Comparison of ENCODE assay signal across 8 mouse cellular contexts in the genomic region with DNA sequence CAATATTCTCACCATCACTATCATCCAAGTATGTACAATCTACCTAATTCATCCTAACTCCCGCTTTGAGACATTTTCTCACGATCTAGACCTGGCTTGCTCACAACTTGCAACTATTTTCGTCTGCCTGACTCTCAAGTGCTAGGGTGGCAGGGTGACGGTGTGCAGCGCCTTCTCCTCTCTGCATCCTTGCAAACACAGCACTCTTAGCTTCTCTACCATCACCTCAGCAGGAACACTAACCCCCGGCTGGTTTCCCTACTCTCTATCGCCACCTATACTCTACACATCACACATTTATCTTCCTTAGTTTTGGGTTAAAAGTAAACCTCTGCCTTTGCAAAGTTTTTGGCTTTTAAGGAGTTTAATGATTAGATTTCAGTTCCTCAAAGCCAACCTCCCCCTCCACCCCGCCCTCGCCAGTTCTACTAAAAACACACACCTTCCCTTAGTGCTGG.
DNase-seq lines count a peak whose midpoint lies in the region; ATAC-seq and TF ChIP-seq lines count a peak whose summit lies in the region.

No protein-coding gene starts in this region.

- TF ChIP-seq CTCF in cerebellum, adult 2 months (IDR thresholded peaks at IDR 0.05; ENCODE audit: borderline replicate concordance, insufficient read depth, low read depth, low read length) = peak; percentile 44; the same call in 1 of the 2 replicates
- TF ChIP-seq CTCF in forebrain, postnatal 0 days (IDR thresholded peaks at IDR 0.05; ENCODE audit: low read depth) = peak; percentile 80

- no peak overlapping the region for H3K27ac ChIP-seq in cerebellum, adult 2 months (ENCODE audit: insufficient read depth, low read length)
- no peak overlapping the region for H3K27ac ChIP-seq in forebrain, postnatal 0 days (ENCODE audit: low read depth, low read length)
- H3K27ac ChIP-seq in hindbrain, embryonic 16.5 days (ENCODE audit: low read depth, low read length) = peak overlapping the region; percentile 12; the same call in 1 of the 2 replicates
- peak overlapping the region; percentile 100; the same call in 1 of the 2 replicates for H3K27ac ChIP-seq in limb, embryonic 10.5 days
- H3K27ac ChIP-seq in midbrain, embryonic 11.5 days (ENCODE audit: low read depth, low read length) = no peak overlapping the region

- H3K9me3 ChIP-seq in forebrain, postnatal 0 days (ENCODE audit: low read length) = no peaks in the 10 kb centered on the region
- H3K9me3 ChIP-seq in hindbrain, embryonic 16.5 days (ENCODE audit: control insufficient read depth, low read length) = no peaks in the 10 kb centered on the region
- H3K9me3 ChIP-seq in limb, embryonic 10.5 days (replicated peaks) = no peaks in the 10 kb centered on the region
- no peaks in the 10 kb centered on the region for H3K9me3 ChIP-seq in midbrain, embryonic 11.5 days (ENCODE audit: control insufficient read depth, low read length)

- WGBS in cerebellum, adult 2 months = 22% methylated on average over 9 of the region's 9 CpGs
- WGBS in forebrain, postnatal 0 days = 28% methylated on average over 9 of the region's 9 CpGs
- WGBS in hindbrain, embryonic 16.5 days = 25% methylated on average over 9 of the region's 9 CpGs
- 26% methylated on average over 9 of the region's 9 CpGs for WGBS in limb, embryonic 10.5 days
- WGBS in midbrain, embryonic 11.5 days = 30% methylated on average over 9 of the region's 9 CpGs

- no peak overlapping the region for H3K4me3 ChIP-seq in cerebellum, adult 2 months (replicated peaks; ENCODE audit: insufficient read depth, low read depth, low read length)
- H3K4me3 ChIP-seq in forebrain, postnatal 0 days (ENCODE audit: low read depth, low read length) = no peak overlapping the region
- H3K4me3 ChIP-seq in hindbrain, embryonic 16.5 days (ENCODE audit: low read length) = no peak overlapping the region
- H3K4me3 ChIP-seq in limb, embryonic 10.5 days = no peak overlapping the region
- no peak overlapping the region for H3K4me3 ChIP-seq in midbrain, embryonic 11.5 days (ENCODE audit: low read depth, low read length)

- no peak overlapping the region for H3K9ac ChIP-seq in forebrain, postnatal 0 days
- no peak overlapping the region for H3K9ac ChIP-seq in hindbrain, embryonic 16.5 days (ENCODE audit: low read depth, low read length)
- 0 out of 2 replicates have a peak overlapping the region, but pooled peaks have one; percentile 12 for H3K9ac ChIP-seq in midbrain, embryonic 11.5 days (ENCODE audit: low read length)

- ATAC-seq in forebrain, postnatal 0 days = no peak; the same call in 1 of the 2 replicates
- no peak for ATAC-seq in hindbrain, embryonic 16.5 days
- ATAC-seq in midbrain, embryonic 11.5 days (ENCODE audit: low FRiP score) = no peak

- DNase-seq in layer of hippocampus, adult 11-12 months (ENCODE audit: low spot score) = peak; percentile 56
- no peak for DNase-seq in layer of hippocampus, adult 9-10 months (ENCODE audit: low spot score)
- DNase-seq in cerebellum, adult 2 months = peak; percentile 47 to 57
- peak; percentile 68 for DNase-seq in forebrain, postnatal 0 days
- peak; percentile 55 for DNase-seq in limb, embryonic 10.5 days (ENCODE audit: low spot score)
- DNase-seq in midbrain, embryonic 11.5 days (ENCODE audit: low spot score, missing footprints) = peak; percentile 92
- DNase-seq in spleen, postnatal 36 days (ENCODE audit: low spot score in 2 of 2) = peak; percentile 59 to 65

- no peak for TF ChIP-seq POLR2A in cerebellum, adult 2 months (IDR thresholded peaks at IDR 0.05; ENCODE audit: borderline replicate concordance, insufficient read depth, low read length)

- H3K36me3 ChIP-seq in forebrain, postnatal 0 days (ENCODE audit: insufficient read depth) = no peaks in the 10 kb centered on the region
- 0 out of 2 replicates have a peak, but pooled peaks cover 4% of the 10 kb centered on the region for H3K36me3 ChIP-seq in hindbrain, embryonic 16.5 days (ENCODE audit: control insufficient read depth, insufficient read depth, low read length)
- peaks cover 27% of the 10 kb centered on the region for H3K36me3 ChIP-seq in limb, embryonic 10.5 days
- no peaks in the 10 kb centered on the region; the same call in 1 of the 2 replicates for H3K36me3 ChIP-seq in midbrain, embryonic 11.5 days (ENCODE audit: control insufficient read depth, insufficient read depth, low read length)

- H3K27me3 ChIP-seq in cerebellum, adult 2 months (ENCODE audit: control insufficient read depth, insufficient read depth, low read length) = no peaks in the 10 kb centered on the region
- no peaks in the 10 kb centered on the region for H3K27me3 ChIP-seq in forebrain, postnatal 0 days (ENCODE audit: insufficient read depth, low read length)
- H3K27me3 ChIP-seq in hindbrain, embryonic 16.5 days (replicated peaks; ENCODE audit: control insufficient read depth, insufficient read depth, low read length) = no peaks in the 10 kb centered on the region
- H3K27me3 ChIP-seq in limb, embryonic 10.5 days (ENCODE audit: low read depth, poor library complexity, severe bottlenecking) = no peaks in the 10 kb centered on the region
- H3K27me3 ChIP-seq in midbrain, embryonic 11.5 days (ENCODE audit: control insufficient read depth, insufficient read depth, low read length) = no peaks in the 10 kb centered on the region

- H3K4me1 ChIP-seq in cerebellum, adult 2 months (ENCODE audit: control insufficient read depth, insufficient read depth, low read length) = peaks cover 21% of the 10 kb centered on the region
- H3K4me1 ChIP-seq in forebrain, postnatal 0 days (ENCODE audit: insufficient read depth) = peaks cover 22% of the 10 kb centered on the region
- H3K4me1 ChIP-seq in hindbrain, embryonic 16.5 days (ENCODE audit: control insufficient read depth, insufficient read depth, low read depth, low read length) = peaks cover 16% of the 10 kb centered on the region
- H3K4me1 ChIP-seq in limb, embryonic 10.5 days = peaks cover 34% of the 10 kb centered on the region
- H3K4me1 ChIP-seq in midbrain, embryonic 11.5 days (ENCODE audit: control insufficient read depth, insufficient read depth, low read length) = peaks cover 18% of the 10 kb centered on the region

- no peak overlapping the region for H3K4me2 ChIP-seq in forebrain, postnatal 0 days (ENCODE audit: low read depth)
- 0 out of 2 replicates have a peak overlapping the region, but pooled peaks have one; percentile 6 for H3K4me2 ChIP-seq in hindbrain, embryonic 16.5 days (ENCODE audit: low read length)
- no peak overlapping the region for H3K4me2 ChIP-seq in midbrain, embryonic 11.5 days

Comparison
In these comparisons a context has a peak if more than half of its experiments do, and no peak if none do; other contexts are left out.
1. H3K27ac ChIP-seq: peak in hindbrain, embryonic 16.5 days (single experiment) and limb, embryonic 10.5 days (single experiment); none in cerebellum, adult 2 months (single experiment), forebrain, postnatal 0 days (single experiment) and midbrain, embryonic 11.5 days (single experiment).